Mouse (Mus musculus): Measurements from ENCODE around the gene 4921504E06Rik. TPM values are rescaled to one million over a fixed set of nuclear protein-coding genes. Genes with fewer than 3 reads are reported as not detected.

4921504E06Rik gene
- total RNA-seq, 4 experiments from 2014 or later = not detected

GRCm38 (mm10) chr2:19505744-19506143 is 48.0 kb downstream of the 4921504E06Rik start:
- DNase-seq (ENCODE audit: low spot score) = no peak

DNA sequence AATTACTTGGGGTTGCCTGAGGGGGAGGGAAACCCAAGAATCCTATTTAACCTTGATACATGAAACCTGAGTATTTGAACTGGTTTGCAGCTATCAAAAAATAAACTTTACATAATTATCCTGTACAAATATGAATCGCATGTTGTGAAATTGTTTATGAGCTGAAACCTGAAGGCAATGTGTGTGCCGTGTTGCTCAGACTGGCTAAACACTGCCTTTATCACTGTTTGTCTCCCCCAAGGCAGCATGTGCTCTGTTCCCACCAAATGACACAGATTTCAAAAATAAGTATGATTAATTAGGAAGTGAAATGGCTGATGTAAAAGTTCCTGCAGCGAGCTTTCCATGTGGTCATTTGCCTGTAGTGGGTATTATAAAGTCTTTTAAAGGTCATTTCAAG is 63.5 kb downstream of the 4921504E06Rik start:
- no peak for DNase-seq (ENCODE audit: low spot score)

DNA sequence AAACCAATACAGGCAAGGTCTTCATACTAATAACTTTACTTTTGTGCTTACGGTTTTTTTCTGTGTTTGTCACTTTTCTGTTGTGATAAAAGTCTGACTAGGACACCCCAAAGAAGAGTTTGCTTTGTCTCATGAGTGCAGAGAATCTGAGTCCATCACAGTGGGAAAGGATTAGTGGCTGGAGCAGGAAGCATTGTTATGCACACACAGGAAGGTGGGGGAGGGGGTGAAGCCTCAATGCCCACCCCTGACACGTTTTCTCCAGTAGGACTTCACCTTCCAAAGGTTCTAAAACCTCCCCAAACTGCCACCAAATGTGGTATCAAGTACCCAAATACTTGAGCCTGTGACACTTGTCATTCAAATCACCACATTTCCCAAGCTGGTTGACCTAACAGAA is 91.8 kb downstream of the 4921504E06Rik start:
- DNase-seq (ENCODE audit: low spot score) = no peak

DNA sequence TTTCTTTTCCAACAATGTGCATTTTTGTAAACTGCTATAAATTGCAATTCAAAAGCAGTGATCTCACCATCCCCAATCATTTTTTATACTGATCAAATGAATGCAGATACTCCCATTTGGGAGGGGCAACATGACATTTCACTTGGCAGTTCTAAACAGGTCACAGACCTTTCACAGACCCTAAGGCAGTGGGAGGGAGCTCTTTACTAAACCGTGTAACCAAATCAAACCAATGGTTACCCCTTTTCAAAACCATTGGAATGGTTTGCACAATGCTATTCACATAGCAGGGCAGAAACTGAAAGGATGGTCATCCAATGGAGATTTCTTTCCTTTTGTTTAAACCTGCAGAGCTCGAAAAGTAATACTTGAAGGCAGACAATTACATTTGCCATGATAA is 94.9 kb downstream of the 4921504E06Rik start:
- no peak for DNase-seq (ENCODE audit: low spot score)

DNA sequence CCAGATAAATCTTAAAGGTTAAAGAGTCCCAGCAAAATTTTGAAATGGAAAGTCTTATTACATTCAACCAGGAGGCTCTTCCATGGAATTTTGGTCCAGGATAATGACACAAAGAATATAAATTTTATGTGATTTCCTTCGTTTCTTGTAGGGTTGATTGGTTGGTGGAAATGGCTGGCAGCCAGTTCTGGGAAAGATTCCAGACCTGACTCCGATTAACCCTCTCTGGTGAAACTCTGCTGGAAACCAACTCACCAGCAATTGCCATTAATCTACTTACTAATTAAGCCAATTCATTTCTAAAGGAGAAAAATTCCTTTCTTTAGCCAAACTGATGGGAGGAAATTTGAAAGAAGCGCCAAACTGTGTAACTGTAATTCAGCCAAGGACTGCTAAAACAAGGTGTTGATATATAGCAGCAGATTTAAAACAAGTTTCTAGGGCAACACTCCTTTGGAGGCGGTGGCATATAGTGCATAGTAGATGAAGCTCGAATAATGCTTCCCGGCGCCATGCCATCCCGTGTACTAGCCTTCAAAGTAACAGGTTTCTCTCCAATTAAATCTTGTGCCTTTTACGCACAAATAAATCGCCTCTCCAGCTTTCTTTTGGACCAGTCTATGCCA is 97.7 kb downstream of the 4921504E06Rik start:
- no peak for DNase-seq (ENCODE audit: low spot score)

DNA sequence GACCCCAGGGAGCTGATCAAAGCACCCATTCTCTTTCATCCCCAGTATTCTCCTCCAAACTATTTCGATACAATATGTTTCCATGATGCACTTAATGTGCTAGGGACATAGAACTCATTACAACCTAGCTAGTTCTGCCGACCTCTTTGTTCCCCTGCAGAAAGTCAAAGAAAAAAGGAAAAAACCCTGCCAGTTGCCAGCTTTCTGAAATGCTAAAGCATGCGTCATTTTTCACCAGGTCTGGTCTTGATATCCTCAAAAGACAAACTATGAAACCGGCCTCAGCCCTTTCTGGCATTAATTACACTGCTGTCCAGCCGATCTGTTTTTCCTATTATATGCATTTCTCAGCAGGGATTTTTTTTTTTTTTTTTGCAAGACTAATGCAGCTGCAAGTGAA is 98.5 kb downstream of the 4921504E06Rik start:
- no peak for DNase-seq (ENCODE audit: low spot score)

- DNase-seq (ENCODE audit: low spot score) = no peak
These were observed 101.1 kb downstream of the 4921504E06Rik start for GRCm38 (mm10) chr2:19452531-19453055.

GRCm38 (mm10) chr2:19449308-19449707 is 104.4 kb downstream of the 4921504E06Rik start:
- no peak for DNase-seq (ENCODE audit: low spot score)

DNA sequence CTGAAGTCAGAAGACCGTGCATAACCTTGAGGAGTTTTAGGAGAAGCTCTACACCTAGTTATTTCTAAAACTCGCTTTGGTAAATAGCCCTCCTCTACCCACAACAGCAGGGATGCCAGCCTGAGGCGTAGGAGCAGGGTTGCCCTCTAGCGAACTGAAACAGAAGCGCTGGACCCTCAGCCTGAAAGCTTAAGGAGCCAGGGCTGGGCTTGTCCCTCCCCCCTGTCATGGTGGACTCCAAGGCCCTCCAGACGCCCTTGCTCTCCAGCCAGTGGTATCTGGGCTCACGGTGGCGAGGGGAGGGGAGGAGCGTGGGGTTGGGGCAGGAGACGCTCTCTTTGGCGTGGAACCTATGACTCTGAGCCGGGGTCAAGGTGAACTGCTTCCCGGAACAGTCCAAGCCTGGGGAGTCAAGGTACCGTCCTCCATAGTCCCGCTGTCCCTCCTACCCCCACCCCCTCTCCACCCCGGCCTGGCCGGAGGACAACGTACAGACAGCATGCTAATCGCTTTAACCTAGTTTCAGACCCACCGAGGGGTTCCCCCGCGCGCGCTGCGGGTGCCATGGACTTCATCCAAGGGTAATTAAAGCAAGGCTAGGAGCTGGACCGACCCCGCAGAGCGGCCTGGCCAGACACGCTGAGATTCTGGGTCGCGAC is 105.5 kb downstream of the 4921504E06Rik start:
- no peak for DNase-seq (ENCODE audit: low spot score)

DNA sequence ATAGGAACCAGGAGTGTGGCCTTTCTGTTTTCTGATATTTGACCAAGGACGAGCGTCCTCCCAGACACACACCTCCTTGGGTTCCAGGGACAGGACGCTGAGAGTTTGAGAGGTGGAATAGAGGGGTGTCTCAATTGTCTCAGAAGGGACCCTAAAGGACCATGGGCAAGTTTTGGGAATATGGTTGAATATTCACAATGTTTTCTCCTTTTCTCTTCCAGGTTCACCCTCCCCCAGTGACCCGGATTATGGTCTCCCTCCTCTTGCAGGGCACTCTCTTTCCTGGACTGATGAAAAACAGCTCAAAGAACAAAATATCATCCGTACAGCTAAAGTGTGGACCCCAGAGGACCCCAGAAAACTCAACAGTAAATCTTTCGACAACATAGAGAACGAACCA is 107.0 kb downstream of the 4921504E06Rik start:
- DNase-seq (ENCODE audit: low spot score) = no peak

DNA sequence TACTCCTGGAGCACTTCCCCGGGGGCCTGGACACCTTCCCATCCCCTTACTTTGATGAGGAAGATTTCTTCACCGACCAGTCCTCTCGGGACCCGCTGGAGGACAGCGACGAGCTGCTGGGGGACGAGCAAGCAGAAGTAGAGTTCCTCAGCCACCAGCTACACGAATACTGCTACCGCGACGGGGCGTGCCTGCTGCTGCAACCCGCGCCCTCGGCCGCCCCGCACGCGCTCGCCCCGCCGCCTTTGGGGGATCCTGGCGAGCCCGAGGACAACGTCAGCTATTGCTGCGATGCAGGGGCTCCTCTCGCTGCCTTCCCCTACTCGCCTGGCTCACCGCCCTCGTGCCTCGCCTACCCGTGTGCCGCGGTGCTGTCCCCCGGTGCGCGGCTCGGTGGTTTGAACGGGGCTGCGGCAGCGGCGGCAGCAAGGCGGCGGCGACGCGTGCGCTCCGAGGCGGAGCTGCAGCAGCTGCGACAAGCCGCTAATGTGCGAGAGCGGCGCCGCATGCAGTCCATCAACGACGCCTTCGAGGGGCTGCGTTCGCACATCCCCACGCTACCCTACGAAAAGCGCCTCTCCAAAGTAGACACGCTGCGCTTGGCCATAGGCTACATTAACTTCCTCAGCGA is 107.7 kb downstream of the 4921504E06Rik start:
- no peak for DNase-seq (ENCODE audit: low spot score)

GRCm38 (mm10) chr2:19444931-19445831 is 108.5 kb downstream of the 4921504E06Rik start, which contains the start of gene Ptf1a:
TSS of gene Ptf1a (plus strand) at chr2:19445663.
- no peak for DNase-seq (ENCODE audit: low spot score)

- no peak for DNase-seq (ENCODE audit: low spot score)
These were observed 109.4 kb downstream of the 4921504E06Rik start for GRCm38 (mm10) chr2:19444346-19444745.

DNA sequence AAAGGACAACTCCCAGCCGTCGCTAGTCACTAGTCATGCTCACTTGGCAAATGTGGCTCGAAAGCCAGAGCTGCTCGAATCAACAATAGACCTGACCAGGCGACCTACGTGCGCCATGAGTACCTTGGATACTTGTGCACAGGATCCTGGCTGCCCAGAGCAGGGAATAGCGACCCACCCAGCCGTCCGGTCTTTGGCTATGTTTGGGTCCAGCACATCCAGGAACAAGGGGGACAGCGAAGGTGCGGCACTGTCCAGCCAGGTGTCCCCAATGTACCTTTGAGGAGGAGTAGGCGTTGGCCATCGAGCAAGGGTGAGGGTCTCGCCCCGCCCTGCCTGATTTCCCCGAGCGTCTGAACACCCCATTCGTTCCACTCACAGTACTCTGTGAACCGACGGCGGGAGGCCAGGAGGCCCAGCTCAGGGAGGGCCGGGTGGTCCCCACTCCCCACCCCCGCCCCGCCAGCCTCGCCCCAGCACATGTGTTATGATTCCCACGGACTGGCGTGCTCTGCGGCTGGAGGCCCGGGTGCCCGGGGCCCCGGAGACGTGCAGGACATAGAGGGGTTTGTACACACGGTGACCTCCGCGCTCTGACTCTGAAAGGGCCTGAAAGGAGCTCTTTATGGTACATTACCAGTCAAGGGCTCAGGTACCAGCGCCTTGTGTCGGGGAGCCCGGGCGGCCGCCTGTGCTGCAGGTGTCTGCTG is 121.9 kb downstream of the 4921504E06Rik start:
- DNase-seq (ENCODE audit: low spot score) = no peak

- no peak for DNase-seq (ENCODE audit: low spot score)
These were observed 122.5 kb downstream of the 4921504E06Rik start for GRCm38 (mm10) chr2:19431186-19431585.

GRCm38 (mm10) chr2:19430746-19431145 is 123.0 kb downstream of the 4921504E06Rik start:
- no peak for DNase-seq (ENCODE audit: low spot score)

- DNase-seq (ENCODE audit: low spot score) = no peak
These were observed 123.7 kb downstream of the 4921504E06Rik start for GRCm38 (mm10) chr2:19429691-19430690.

- DNase-seq (ENCODE audit: low spot score) = no peak
These were observed 124.7 kb downstream of the 4921504E06Rik start for GRCm38 (mm10) chr2:19429031-19429430.

DNA sequence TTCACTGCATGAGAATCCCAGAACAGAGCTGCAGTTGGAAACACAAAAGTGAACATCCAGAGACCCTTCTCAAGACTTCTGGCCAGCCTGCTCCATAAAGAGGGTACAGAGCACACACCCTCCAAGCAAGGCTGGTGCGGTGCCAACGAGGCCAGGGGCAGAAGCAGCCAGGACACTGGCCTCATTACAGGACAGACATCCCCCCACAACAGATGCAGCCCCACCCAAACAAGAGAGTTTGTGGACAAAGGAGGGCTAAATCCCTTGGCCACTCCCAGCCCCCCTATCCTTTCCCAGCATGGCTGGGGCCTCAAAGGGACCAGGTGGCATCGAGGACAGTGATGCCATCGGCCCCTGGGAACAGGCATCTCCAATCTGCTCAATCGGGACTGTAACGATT is 130.6 kb downstream of the 4921504E06Rik start:
- no peak for DNase-seq (ENCODE audit: low spot score)

DNA sequence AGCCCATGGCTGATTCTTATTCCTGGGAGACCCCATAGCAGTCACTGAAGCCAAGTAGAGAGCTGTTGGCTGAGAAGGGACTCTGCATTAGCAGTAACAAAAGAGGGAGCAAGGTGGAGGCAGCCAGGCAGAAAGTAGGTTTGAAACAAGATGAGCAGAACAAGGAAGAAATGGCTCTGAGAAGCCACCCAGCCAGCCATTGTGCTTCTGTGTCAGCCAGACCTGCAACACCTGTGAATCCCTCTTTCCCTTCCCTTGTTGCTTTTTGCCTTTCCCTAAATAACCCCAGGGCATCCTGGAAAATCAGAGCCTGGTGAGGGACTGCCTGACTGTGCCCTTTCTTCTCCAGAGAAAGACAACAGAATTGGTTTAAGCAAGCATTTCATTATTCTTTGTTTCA is 131.5 kb downstream of the 4921504E06Rik start:
- DNase-seq (ENCODE audit: low spot score) = no peak

All from heart, adult 8-10 months (tissue).